Mouse (Mus musculus): ENCODE data around the gene Slf2. TPM values are rescaled to one million over a fixed set of nuclear protein-coding genes. Genes with fewer than 3 reads are reported as not detected.

The Slf2 gene
- total and polyA plus RNA-seq, 3 experiments: 20.6 to 22.9 (median 22.6) TPM

DNA sequence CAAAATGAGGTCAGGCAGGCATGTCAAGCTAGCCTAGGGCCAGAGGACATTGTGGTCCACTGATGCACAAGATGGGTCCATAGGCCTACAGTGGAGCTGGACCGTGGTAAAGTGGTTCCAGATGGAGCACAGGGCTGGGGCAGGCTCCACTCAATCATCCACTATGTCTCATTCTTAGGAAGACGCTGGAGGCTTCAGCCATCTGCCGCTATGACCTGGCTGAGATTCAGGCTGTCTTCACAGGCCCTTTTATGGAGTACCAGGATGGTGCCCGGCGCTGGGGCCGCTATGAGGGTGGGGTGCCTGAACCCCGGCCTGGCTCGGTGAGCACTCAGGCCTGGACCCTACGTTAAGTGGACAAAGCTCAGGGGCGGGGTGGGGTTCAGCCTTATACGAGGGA lies 66.8 kb downstream of the Slf2 start:
- in situ Hi-C loops (cut with MboI; ENCODE audit: low pct_ligation_motif_present, low pct_unique_long_range_greater_than_20kb, low sequenced_read_pairs) (no loop called here), dilution Hi-C loops (cut with MboI; ENCODE audit: extremely low pct_ligation_motif_present, extremely low pct_unique_long_range_greater_than_20kb, low sequenced_read_pairs) (no loop called here)
- no peak overlapping the region for H3K4me3 ChIP-seq (replicated peaks in 1 of 3; ENCODE audit: low read depth in 2 of 3, low read length in 2 of 3, poor library complexity in 1 of 3)
- no peaks in the 10 kb centered on the region for H3K27me3 ChIP-seq (replicated peaks)
- H3K79me2 ChIP-seq (replicated peaks; ENCODE audit: control insufficient read depth, extremely low read depth, insufficient read depth, poor library complexity, severe bottlenecking): no peaks in the 10 kb centered on the region
- peaks cover 4 to 22% of the 10 kb centered on the region in 2 experiments for H3K4me1 ChIP-seq (ENCODE audit: control insufficient read depth in 1 of 2, insufficient read depth in 2 of 2)
- no peak for DNase-seq (ENCODE audit: extremely low read depth)
- no peak overlapping the region for H3K4me2 ChIP-seq (ENCODE audit: insufficient read depth, low read depth, poor library complexity, severe bottlenecking)
- TF ChIP-seq SIN3A (IDR thresholded peaks at IDR 0.05; ENCODE audit: low read length) (no peak), EP300 (IDR thresholded peaks at IDR 0.05; ENCODE audit: low read length) (no peak), MEF2A (IDR thresholded peaks at IDR 0.05; ENCODE audit: borderline replicate concordance, low read depth, low read length) (no peak), E2F4 (IDR thresholded peaks at IDR 0.05; ENCODE audit: insufficient replicate concordance, low read depth, low read length) (no peak), TBP (conservative IDR thresholded peaks at IDR 0.05; ENCODE audit: low read depth, low read length) (no peak), IRF4 (IDR thresholded peaks at IDR 0.05; ENCODE audit: low read depth, low read length) (no peak), UBTF (IDR thresholded peaks at IDR 0.05; ENCODE audit: low read depth, low read length) (no peak), ZC3H11A (IDR thresholded peaks at IDR 0.05; ENCODE audit: low read depth, low read length) (no peak), POLR2AphosphoS2 (IDR thresholded peaks at IDR 0.05; ENCODE audit: low read depth, low read length) (no peak), USF1 (IDR thresholded peaks at IDR 0.05; ENCODE audit: low read depth, low read length) (no peak), HCFC1 (IDR thresholded peaks at IDR 0.05; ENCODE audit: low read depth, low read length) (no peak), CTCF (conservative IDR thresholded peaks at IDR 0.05 in 1 of 2, IDR thresholded peaks at IDR 0.05 in 1 of 2; ENCODE audit: low read depth in 2 of 2, low read length in 2 of 2) (no peak), GABPA (IDR thresholded peaks at IDR 0.05; ENCODE audit: insufficient replicate concordance, low read depth, low read length) (no peak), CHD2 (IDR thresholded peaks at IDR 0.05; ENCODE audit: low read length) (no peak)
- peaks cover 16 to 67% of the 10 kb centered on the region in 2 experiments for H3K36me3 ChIP-seq (replicated peaks in 1 of 2; ENCODE audit: control insufficient read depth in 1 of 2, insufficient read depth in 1 of 2, low read length in 1 of 2)
- no peak overlapping the region for H3K9ac ChIP-seq (ENCODE audit: insufficient read depth, low read depth)
- no peaks in the 10 kb centered on the region for H3K9me3 ChIP-seq (replicated peaks; ENCODE audit: low read length)
- no peak overlapping the region; the same call in 1 of the 2 replicates for H3K27ac ChIP-seq (ENCODE audit: insufficient read depth, low read depth)

GRCm38 (mm10) chr19:44999647-45000046 lies 68.7 kb downstream of the Slf2 start:
- dilution Hi-C loops (cut with MboI; ENCODE audit: extremely low pct_ligation_motif_present, extremely low pct_unique_long_range_greater_than_20kb, low sequenced_read_pairs): no loop called here
- DNase-seq (ENCODE audit: extremely low read depth): peak; percentile 62
- no peaks in the 10 kb centered on the region; the same call in 1 of the 2 replicates for H3K79me2 ChIP-seq (replicated peaks; ENCODE audit: control insufficient read depth, extremely low read depth, insufficient read depth, poor library complexity, severe bottlenecking)
- H3K9me3 ChIP-seq (replicated peaks; ENCODE audit: low read length): no peaks in the 10 kb centered on the region
- H3K4me2 ChIP-seq (ENCODE audit: insufficient read depth, low read depth, poor library complexity, severe bottlenecking): no peak overlapping the region
- H3K9ac ChIP-seq (ENCODE audit: insufficient read depth, low read depth): no peak overlapping the region
- H3K36me3 ChIP-seq (replicated peaks in 1 of 2; ENCODE audit: control insufficient read depth in 1 of 2, insufficient read depth in 1 of 2, low read length in 1 of 2): peaks cover 29 to 83% of the 10 kb centered on the region in 2 experiments
- no peak overlapping the region for H3K27ac ChIP-seq (ENCODE audit: insufficient read depth, low read depth)
- no peaks in the 10 kb centered on the region for H3K27me3 ChIP-seq (replicated peaks)
- no peak for TF ChIP-seq UBTF (IDR thresholded peaks at IDR 0.05; ENCODE audit: low read depth, low read length)
- 0 out of 2 replicates have a peak, but pooled peaks have one; percentile 18 for TF ChIP-seq ETS1 (conservative IDR thresholded peaks at IDR 0.05; ENCODE audit: low read depth, low read length)
- TF ChIP-seq RAD21 (IDR thresholded peaks at IDR 0.05; ENCODE audit: low read depth, low read length): no peak
- TF ChIP-seq BHLHE40 (IDR thresholded peaks at IDR 0.05; ENCODE audit: low read depth, low read length): peak; percentile 75
- TF ChIP-seq MXI1 (IDR thresholded peaks at IDR 0.05; ENCODE audit: low read depth, low read length): peak; percentile 34; the same call in 1 of the 2 replicates
- TF ChIP-seq MEF2A (IDR thresholded peaks at IDR 0.05; ENCODE audit: borderline replicate concordance, low read depth, low read length): no peak
- H3K4me3 ChIP-seq (replicated peaks in 1 of 3; ENCODE audit: low read depth in 2 of 3, low read length in 2 of 3, poor library complexity in 1 of 3): no peak overlapping the region
- in situ Hi-C loops (cut with MboI; ENCODE audit: low pct_ligation_motif_present, low pct_unique_long_range_greater_than_20kb, low sequenced_read_pairs): no loop called here
- peaks cover 4 to 29% of the 10 kb centered on the region in 2 experiments for H3K4me1 ChIP-seq (ENCODE audit: control insufficient read depth in 1 of 2, insufficient read depth in 2 of 2)
